Mouse (Mus musculus): Measurements from ENCODE around the gene Nsg2.
"Not testable (repeated sequence)": the region's sequence is repeated elsewhere in the genome, so short reads cannot be mapped to it uniquely, and the experiment has no call there.

Nsg2 gene

GRCm38 (mm10) chr11:32000281-32000680 is at the start of gene Nsg2:
Nsg2 (plus strand) TSS chr11:32000463.
- peak; percentile 64 to 69 for DNase-seq (ENCODE audit: low spot score in 2 of 2)

DNA sequence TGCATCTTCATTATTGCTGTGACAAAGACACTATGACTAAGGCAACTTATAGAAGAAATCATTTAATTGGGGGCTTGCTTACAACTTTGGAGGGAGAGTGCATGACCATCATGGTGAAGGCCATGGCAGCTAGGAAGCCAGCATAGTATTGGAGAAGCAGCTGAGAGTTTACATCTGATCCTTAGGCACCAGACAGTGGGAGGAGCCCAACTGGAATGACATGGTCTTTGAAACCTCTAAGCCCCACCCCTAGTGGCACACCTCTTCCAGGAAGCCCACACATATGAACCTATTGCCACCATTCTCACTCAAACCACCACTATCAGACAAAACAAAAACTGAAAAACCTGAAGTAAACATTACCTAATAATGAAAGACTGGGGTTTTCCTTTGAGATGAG is 40.2 kb upstream of the Nsg2 start:
- DNase-seq (ENCODE audit: low spot score in 2 of 2) = no peak

GRCm38 (mm10) chr11:31963993-31964392 is 36.3 kb upstream of the Nsg2 start:
- DNase-seq (ENCODE audit: low spot score in 2 of 2) = no peak

DNA sequence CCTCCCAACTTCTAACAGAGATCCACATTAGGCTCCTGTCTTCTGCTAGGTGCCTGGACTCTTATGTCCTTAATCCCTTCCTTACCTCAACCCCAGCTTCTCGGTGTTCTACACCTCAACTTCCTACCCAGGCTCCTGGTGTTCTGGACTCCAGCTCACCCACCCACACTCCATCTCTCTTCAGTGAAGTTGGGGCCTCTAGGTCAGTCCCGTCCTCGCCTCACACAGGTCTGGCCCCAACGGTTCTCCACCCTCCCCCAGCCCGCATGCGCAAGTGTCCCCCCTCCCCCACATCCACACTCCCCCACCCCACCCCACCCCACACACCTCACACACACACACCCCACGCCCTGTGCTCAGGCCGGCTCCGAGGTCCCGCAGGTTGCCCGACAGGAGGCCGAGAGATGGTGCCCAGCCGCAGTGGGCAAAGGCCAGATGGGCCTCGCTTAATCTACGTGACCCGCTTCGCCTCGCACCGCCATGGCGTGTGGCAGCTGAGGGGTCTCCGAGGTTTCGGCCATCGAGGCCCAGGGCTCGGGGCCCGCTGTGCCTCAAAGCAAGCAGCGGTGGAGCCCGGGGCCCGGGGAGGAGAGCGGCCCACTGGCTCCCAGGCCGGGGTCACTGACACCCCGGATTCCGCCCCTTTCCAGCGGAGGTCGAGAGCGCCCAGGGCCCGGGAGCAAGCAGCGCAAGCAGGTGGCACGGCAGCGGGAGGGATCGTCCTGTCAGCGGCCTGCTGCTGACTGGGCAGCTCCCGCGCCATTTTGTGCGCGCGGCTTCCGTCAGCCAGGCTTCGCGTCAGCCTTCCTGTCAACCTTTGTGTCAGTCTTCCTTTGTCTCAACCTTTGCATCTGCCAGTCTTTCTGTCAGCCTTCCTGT is 34.8 kb upstream of the Nsg2 start, which contains the start of gene 4930524B15Rik:
TSS of gene 4930524B15Rik (plus strand) at position 337 of the 879 bp plus-strand sequence.
- no peak for DNase-seq (ENCODE audit: low spot score in 2 of 2)

GRCm38 (mm10) chr11:31974132-31974531 is 26.1 kb upstream of the Nsg2 start:
- no peak for DNase-seq (ENCODE audit: low spot score in 2 of 2)

GRCm38 (mm10) chr11:31974826-31975225 is 25.4 kb upstream of the Nsg2 start:
- DNase-seq (ENCODE audit: low spot score in 2 of 2) = no peak

DNA sequence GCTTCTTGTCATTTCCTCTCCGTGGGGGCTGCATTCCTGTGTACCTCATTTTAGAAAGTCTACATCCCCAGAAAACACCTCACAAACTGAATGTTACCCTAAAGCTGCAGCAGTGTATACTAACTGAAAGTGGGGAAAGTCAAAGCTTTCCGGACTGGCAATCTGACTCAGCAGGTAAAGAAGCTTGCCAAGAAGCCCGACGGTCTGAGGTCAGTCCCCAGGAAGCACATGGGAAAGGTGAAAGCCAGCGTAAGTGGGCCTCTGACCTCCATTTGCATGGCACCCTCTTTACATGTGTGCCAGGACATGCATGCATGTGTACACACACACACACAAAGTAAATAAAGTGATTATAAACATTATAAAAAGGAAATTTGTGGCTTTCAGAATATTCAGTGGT is 24.6 kb upstream of the Nsg2 start:
- DNase-seq (ENCODE audit: low spot score in 2 of 2) = no peak

DNA sequence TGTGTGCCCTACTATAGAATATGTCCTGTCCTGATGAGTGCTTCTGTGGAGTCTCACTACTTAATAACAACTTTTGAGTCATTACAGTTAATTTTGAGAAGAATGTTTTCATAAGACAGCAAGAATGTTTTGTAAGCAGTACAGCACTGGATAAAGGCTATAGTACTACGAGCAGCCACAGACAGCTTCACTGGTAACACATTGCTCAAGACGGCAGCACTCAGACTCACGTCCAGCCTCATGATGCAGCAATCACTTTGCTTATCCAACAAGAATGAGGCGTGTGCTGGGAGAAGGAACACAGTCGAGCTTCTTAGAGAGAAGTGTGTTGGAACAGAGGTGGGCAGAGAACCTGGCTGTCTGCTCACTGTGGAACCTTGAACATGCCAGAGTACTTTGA is 24.1 kb upstream of the Nsg2 start:
- DNase-seq (ENCODE audit: low spot score in 2 of 2) = no peak

DNA sequence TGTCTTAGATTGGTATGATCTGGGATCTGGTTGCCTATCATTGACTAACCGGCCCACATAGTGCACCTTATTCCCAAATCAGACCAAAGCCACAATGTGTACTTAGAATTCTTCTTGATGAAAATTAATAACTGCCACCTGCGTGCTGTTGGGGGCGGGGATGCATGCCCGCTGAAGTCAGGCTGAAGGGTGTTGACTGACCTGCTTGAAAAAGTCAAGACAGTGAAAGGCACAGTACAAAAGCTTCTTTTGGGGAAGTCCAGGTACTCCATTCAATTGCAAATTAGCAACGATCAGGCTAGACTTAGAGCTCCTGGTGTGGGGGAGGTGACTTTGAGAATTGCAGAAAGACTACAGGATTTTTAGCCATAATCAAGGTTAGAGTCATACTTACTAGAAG is 20.2 kb upstream of the Nsg2 start:
- DNase-seq (ENCODE audit: low spot score in 2 of 2) = not testable (repeated sequence)

GRCm38 (mm10) chr11:31981830-31982229 is 18.4 kb upstream of the Nsg2 start:
- DNase-seq (ENCODE audit: low spot score in 2 of 2) = no peak

DNA sequence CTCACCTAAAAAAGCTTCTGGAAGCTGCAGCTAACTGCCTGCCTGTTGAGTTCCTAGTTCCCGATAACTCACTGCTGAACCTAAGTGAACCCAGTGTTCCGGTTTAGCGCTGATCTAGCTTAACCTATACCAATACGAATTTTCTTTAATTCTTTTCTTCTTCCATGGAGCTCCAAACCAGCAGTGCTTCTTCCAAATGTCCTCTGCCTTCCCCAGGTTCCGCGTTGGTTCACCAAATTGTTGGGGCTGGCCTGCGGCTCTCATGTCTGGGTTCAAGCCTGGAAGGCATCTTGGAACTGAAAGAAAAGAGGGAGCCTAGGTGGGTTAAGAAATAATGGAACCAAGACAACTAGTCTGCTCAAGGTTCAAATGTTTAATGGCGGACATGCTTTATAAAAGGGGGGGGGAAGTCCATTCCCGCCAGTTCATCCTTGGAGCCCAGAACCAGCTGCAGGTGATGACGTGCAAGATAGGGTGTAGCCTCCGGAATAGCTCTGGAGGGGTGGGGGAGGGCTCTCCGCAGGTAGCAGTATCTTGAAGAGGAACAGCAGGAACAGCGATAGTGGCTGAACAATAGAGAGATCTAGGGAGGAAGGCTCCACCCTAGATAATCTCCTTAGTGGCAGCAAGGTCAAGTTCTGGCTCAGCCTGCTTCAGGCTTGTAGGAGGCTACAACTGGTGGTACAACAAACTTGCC is 17.9 kb upstream of the Nsg2 start:
- not testable (repeated sequence) for DNase-seq (ENCODE audit: low spot score in 2 of 2)

DNA sequence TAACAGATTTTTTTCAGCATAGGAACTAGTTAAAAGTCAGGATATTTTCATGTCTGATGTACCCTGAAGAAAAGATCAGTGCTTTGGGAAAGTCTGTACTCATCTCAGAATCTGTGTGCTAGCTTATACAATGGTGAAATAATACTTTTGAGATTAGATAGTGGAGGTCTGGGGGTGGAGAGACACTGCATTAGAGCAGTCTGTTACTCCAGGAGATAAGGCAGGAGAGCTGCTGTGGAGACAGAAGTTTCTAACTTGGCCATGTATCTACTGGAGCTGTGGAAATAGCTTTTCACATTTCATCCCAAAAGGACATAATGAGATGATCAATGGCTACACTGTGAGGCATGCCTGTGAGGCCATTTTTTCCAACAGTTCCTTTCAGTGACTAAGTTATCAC is 17.0 kb upstream of the Nsg2 start:
- no peak for DNase-seq (ENCODE audit: low spot score in 2 of 2)

DNA sequence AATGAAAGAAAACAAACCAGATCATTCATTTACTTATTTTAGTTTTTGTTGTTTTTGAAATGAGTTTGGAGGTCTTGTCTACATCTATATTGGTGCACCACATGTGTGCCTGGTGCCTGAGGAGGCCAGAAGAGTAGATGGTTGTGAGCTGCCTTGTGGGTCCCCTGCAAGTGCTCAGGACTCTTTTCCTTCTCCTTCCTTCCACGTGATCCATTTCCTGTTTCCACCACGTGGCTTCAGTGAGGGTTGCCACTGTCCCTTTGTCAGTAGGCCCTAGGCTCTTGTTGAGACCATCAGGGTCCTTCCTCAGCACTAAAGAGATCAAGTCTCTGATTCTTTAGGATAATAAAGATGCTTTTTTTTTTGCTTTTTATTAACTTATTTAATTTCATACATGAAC is 15.5 kb upstream of the Nsg2 start:
- DNase-seq (ENCODE audit: low spot score in 2 of 2) = no peak

DNA sequence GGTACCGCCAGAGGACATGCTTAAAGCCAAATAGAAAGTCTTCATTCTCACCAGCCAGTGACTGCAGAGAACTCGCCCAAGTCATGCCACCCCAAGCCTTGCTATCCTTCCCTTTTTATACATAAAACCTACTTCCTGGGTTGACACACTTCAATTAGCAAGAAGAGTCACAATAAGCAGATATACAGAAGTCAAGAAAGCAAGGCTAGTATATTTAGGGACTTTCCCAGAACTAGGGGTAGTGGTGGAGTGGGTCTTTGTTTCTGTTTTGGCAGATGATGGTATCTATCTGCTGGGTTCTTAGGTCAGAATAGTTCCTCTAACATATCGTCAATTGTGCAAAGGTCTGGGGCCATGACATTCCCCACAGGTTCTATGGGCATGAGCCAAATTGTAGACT is 7.7 kb upstream of the Nsg2 start:
- DNase-seq (ENCODE audit: low spot score in 2 of 2) = no peak

- no peak for DNase-seq (ENCODE audit: low spot score in 2 of 2)
Observed at GRCm38 (mm10) chr11:31999716-32000115, 547 bp upstream of the Nsg2 start.

DNA sequence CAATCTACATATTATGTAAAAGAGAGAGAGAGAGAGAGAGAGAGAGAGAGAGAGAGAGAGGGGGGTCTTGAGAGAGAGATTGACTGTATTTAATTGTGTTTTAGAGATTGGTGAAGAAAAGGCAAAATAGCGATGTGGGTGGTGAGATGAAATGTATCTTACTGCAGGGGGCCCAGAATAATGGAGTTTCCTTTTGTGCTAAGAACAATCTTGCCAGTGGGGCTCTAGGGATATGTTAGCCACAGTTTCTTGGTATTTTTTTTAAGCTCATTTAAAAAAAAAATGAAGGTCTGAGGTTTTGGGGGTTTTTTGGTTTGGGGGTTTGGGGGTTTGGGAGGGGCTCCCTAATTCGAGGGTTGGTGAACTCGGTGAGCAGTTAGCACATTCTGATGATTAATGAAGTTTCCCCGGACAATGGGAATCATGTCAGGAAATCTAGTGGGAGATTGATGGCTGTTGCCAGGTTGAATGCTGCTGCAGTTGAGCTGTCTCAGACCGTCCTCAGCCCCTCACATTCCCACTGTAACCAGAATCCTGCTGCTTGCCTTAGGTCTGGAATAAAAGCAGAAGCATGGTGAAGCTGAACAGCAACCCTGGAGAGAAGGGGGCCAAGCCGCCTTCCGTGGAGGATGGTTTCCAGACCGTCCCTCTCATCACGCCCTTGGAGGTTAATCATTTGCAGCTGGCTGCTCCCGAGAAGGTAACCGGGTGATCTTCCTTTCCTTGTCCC is 1.1 kb downstream of the Nsg2 start:
- DNase-seq (ENCODE audit: low spot score in 2 of 2) = no peak

DNA sequence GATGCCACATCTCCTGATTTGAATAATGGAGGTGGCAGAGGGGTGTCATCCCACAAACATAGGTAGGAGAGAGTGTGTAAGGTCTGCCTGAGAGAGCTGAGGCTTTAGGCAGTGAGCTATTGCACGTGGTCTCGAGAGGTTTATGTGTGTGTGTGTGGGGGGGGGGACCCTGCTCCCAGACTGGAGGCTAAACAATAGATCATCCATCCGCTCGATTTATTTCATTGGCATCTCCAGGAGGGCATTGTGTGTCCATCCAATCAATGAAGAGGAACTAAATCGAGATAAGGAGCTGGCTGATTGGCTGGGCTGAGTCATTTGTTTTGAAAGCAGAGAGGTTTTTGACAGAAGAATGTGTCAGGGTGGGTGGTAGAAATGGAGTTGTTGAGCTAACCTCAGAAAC is 2.4 kb downstream of the Nsg2 start:
- no peak for DNase-seq (ENCODE audit: low spot score in 2 of 2)

DNA sequence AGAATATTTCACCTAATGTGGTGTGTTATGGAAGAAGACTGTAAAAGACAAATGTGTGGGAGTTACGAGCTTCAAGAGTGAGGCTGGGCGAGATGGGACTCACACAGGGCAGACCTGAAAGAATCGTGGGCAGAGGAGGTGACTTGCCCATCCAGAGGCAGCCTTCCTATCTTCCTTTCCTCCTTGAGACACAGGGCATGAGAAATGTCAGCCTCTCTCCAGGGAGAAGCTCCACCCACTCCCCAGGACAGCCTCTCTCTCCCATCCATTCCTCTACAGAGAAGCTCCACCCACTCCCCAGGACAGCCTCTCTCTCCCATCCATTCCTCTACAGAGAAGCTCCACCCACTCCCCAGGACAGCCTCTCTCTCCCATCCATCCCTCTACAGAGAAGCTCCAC is 7.8 kb downstream of the Nsg2 start:
- DNase-seq (ENCODE audit: low spot score in 2 of 2) = not testable (repeated sequence)

- no peak for DNase-seq (ENCODE audit: low spot score in 2 of 2)
Observed at GRCm38 (mm10) chr11:32008852-32009251, 8.6 kb downstream of the Nsg2 start.

DNA sequence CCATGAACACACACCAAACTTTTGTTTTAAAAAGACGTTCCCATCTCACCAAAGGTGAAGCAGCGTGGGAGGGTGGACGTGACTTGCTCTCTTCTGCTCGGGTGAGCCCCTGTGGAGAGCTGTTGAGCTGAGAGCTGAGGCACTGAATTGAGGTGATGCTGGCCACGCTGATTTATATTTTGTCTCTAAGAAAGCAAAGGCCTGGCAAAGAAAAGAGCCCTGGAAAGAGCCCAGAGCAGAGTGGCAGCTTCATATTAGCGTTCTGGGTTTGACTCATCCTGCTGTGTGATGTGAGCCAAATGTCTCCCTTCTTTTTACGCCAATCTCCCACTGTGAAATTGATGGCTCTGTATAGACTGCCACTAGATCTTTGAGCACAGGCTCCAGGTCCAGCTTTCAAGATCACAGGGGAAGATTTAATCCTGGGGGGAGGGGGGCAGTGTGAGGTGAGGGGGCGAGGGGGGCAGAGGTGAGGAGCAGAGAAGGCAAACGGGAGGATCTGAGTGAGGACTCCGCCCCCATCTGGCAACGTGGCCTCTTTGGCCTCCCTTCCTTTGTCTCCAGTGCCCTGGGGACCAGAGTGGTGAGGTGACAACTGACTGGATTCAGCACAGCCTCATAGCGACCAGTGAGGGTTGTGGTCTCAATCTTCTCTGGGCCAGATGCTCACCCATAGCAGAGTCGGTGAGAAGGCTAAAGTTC is 9.8 kb downstream of the Nsg2 start:
- DNase-seq (ENCODE audit: low spot score in 2 of 2) = no peak

- no peak for DNase-seq (ENCODE audit: low spot score in 2 of 2)
Observed at GRCm38 (mm10) chr11:32010663-32010970, 10.4 kb downstream of the Nsg2 start.
